Mouse (Mus musculus): Measurements from ENCODE around the gene Ankrd13b.

DNA sequence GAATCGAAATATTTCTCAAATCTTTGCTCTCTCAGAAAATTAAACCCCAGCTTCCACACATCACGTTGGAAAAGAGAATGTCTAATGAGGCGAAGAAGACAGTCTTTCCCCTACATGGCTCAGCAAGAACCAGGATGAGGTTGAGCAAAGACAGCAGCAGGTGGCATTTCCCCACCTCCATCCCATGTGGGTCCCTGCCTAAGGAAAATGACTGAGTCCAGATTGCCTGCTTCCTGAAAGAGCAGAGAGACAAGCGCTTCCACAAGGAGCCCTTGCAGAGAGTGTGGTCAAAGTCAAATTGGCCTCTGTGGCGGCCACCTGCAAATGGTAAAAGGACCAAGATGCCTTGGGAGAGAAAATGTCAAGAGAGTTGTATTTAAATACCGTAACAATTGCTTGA is 973 bp upstream of the Ankrd13b start:
- no peak for TF ChIP-seq CTCF (IDR thresholded peaks at IDR 0.05; ENCODE audit: borderline replicate concordance, extremely low read depth, insufficient read depth, insufficient read length)
- TF ChIP-seq POLR2A (IDR thresholded peaks at IDR 0.05; ENCODE audit: borderline replicate concordance, extremely low read depth, insufficient read depth, insufficient read length, poor library complexity, severe bottlenecking), result no peak
